Mouse (Mus musculus): ENCODE data around the gene Pcdh18.

Gene Pcdh18

DNA sequence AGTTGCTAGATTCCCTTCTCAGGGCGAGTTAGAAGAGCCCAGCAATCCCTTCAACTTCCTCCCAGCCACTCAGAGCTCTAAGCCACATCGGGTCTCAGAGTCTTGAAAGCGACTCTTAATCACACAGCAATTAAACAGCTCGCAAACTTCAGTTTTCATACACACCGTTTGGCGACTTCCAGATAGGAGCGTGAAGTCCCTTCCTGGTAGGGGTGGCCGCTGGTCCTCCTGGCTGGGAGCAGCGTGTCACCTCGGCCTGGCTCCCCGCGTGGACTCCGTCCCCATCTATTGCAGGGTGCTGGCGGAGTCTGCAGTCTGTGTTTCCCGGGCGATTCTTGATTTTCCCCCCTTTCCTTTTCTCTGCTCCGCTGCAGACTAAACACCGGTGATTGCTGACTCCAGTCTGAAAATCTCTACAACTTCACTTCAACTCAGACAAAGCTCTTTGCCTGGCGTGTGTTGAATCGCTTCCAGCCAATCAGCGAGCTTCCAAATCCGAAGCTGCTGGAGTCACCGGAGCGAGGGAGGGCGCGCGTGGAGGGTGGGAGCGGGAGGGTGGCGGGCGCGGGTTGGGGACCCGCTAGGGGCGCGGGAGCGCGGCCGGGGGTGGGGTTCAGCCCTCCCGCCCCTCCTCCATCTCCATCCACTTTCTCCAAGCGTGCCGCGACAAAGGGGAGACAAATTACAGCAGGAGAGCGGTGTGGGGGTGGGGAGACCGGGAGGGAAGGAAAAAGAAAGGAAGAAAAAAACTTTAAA is at the start of gene Pcdh18:
Gene Pcdh18, minus strand, starts transcription at position 456 of the 756 bp plus-strand sequence.
- no peak for DNase-seq (ENCODE audit: low spot score)

DNA sequence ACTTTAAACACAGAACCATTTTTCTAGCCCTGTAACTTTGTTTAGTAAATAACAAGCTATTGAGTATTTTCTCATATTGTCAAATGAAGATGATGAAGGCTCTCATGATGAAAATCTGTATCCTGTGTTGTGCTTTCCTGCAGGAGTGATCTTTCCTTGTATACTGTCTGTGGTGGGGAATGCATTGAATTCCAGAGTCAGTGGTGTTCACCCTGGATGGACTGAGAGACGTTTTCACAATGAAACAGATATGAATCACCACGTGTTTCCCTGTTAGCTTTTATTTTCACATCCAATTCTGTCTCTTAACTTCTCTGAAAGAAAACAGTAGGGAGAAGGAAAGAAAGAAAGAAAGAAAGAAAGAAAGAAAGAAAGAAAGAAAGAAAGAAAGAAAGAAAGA is 49.7 kb upstream of the Pcdh18 start:
- DNase-seq (ENCODE audit: low spot score), result no peak

DNA sequence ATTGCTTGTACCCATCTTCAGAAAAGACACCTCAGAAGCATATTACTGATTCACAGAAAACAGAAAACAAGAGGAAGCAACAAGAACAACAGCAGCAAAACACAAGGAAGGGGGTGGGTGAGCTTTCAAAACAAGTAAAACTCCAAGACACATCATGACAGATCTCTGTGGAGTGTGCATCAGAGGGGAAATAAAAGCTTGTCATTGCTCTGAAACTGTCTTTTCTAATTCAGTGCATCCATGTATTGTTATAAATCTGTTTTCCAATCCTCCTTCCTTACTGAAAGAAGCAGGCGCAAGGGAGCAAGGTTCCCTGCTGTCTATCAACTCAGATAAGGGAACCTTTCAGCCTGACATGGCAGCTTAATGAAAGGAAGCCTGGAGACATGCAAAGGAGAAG is 48.4 kb upstream of the Pcdh18 start:
- DNase-seq (ENCODE audit: low spot score), result no peak

DNA sequence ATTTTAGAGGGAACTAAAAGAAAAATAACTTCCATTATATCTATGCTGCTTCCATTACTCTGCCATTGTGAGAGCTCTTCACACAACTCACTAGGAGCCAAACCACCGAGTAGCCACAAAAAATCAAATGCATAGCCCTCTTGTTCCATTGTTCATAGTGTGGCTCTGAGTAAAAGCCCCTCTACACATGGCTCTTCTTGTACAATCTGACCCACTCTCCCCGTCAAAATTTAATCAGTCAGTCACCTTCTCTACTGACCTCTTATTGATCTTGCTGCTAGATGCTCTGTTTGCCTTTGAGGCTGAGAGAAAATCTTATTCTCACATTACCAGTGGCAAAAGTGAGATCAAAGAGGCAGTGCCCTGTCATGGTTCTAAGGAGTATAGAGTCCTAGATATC is 31.2 kb upstream of the Pcdh18 start:
- no peak for DNase-seq (ENCODE audit: low spot score)

DNA sequence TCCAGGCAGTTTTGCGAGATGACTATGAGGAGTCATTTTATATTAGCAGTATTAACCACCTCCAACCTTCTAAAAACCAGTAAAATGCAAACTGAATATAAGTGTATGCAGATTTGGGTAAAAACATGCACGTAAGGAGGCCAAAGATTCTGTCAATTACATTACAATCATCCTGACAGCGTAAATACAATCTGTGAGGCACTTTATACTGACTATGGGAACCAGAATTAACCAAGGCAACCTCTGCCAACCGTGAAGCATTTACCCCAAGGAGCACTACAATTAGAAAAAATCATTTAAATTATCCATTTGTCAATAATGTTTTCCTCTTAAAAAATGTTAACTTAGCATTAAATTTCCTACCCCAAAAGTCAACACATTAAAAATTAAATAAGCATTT is 30.6 kb upstream of the Pcdh18 start:
- no peak for DNase-seq (ENCODE audit: low spot score)

DNA sequence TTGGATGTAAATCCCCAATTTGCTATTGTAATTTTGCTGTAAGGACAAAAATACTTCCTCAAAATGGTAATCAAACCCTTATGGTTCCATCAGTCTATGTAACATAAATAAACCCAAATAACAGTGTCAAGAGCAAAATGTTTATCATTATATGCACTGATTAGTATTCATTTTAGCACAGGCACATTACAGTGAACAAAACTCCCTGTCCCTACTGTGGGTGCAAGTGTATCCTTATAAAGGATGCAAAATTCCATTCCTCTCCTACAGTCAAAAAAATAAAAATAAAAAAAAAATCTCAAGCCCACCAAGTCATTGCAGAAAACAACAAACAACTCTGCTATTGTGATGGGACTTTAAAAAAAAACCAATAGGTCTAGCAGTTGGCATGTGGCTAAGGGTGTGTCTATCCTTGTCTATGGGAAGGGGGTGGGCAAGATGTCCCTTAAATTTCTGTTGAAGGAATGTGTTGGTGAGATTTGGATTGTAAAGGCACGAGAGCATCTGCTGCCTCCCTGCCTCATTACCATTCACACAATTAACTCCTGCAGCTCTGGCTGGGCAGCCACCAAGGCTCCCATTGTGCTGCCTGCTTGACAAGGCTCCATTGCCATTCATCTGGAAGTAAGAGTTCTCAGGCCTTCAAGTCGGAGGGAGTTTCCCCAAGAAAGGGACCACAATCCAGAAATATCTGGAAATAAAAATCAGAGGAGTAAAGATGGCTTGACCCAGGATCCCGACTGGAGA is 12.0 kb upstream of the Pcdh18 start:
- DNase-seq (ENCODE audit: low spot score), result no peak

DNA sequence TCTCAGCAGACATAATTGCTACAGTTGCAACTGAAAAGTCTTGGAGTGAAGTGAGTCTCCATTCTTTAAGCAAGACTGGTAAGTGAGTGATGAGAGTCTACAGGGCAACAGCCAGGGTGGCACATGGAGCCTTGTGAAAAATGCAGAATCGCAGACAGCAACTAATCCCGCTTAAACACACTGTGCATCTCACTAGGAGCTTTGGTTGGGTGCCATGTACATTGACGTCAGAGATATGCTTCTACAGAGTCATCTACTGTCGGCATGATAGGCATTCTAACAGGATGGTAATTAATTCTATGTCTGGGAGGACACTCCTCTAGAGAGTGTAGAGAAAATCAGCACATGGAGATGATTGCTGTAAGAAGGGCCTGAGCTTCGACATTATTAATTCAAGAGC is 5.6 kb upstream of the Pcdh18 start:
- DNase-seq (ENCODE audit: low spot score), result no peak

DNA sequence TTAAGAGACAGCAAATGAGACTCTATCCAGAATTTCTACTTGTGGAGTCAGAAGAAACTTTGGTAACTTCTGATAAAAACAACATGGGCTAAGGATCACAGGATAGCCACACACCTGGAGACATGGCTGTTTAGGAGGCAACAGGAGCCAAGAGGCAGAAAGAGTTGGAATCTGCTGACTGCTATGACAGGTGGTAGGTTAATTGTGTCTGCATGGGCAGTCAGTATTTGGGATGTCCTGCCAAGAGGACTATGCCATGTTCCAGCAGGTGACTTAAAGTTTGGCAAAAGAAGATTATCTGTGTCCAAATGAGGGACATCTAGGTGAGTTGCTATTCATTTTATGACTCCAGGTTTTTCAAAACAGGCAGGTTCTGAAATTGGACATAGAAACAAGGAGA is 4.8 kb upstream of the Pcdh18 start:
- no peak for DNase-seq (ENCODE audit: low spot score)

DNA sequence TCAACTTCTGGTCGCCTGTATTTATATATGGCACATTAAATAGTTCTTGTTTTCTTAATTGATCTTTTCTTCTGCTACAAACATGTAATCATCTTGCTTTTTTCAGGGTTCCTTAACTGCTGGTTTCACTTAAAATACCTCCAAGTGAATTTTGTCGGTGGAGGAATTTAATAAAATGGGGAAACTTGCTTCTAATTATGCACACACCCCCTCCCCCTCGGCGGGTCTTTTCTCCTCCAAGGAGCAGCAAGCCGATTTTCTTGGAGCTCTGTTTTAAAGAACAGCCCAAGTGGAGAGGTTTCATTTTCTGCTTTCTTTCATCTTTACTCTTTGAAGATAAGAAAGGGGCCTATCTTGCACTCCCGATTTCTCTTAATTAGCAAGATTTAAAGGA is 498 bp upstream of the Pcdh18 start:
- no peak for DNase-seq (ENCODE audit: low spot score)

DNA sequence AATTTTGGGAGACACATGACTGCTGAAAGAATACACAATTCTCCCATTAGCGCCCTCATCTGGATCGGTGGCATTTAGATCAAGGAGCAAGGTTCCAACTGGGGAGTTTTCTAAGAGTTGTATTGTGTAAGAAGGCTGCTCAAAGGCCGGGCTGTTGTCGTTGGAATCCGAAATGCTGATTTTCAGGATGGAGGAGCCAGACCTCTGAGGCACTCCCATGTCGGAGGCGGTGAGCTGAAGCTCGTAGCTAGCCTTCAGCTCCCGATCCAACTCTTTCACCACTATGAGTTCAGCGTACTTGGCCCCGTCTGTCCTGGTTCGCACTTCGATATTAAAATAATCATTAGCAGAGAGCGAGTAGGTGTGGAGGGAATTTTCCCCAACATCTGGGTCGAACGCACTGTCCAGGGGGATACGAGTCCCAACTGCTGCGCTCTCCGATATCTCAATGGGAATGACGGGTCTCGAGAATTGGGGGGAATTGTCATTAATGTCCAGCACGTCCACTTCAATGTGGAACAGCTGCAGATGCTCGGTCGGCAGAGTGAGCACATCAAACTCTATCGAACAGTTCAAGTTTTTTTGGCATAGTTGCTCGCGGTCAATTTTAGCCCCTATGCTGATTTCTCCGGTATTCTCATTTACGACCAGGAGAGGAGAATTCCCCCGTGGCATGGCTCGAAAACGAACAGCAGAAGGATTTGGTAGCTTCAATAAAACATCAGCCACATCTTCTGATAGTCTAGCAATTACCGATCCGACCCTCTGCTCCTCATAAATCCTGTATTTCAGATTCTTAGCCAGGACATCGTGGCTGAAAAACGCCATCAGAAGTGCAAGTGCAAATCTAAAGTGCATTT is 909 bp downstream of the Pcdh18 start:
- DNase-seq (ENCODE audit: low spot score), result no peak

DNA sequence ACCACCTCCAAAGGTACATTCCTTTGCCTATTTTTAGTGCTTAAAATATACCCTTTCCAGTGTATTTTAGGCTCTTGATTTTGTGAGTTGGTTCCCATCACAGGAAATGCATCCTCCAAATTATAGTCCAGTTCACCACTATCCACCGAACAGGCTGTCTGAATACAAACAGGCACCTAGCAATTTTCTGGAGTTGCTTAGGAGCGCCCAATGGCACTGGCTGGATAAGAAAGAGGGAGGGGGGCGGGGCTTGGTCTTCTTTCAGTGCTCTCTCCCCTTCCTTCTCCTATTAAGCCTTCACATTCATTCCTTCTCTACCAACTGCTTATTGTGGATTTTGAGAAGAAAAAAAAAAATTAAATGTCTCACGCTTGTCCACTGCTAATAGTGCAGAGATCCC is 4.4 kb downstream of the Pcdh18 start:
- DNase-seq (ENCODE audit: low spot score), result no peak

DNA sequence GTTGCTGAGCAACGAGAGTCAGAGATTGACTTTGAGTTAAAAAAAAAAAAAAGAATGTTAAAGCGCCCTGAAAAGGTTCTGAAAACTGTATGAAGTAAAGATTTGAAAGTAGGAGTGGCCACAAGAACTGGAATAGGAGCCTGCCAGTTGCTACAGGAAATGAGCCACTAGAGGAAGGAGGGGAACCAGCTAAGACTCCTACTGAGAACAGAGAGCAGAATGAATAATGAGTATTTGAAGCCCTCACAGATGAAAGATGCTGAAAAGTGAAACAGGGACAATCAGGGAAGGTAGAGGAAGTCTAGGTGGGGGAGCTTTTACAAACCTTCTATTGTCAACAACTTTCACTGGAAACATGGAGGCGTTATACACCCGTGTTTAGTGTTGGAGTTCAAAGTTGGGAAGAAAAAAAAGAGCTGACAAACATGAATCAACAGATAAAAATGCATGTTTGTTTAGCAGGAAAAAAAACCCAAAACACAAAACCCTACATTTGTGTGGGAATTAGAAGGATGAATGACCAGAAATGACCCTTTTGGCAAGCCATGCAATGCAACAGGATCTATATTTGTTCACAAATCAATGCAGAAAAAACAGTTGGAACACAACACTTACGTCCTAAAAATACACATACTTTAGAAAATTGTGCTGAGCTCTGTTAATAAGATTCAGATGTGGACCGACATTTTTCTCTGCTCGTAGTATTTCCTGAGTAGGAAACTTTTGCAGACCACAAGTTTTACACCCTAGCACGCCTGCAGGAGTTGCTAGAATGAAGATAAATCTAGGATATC is 7.4 kb downstream of the Pcdh18 start:
- no peak for DNase-seq (ENCODE audit: low spot score)

DNA sequence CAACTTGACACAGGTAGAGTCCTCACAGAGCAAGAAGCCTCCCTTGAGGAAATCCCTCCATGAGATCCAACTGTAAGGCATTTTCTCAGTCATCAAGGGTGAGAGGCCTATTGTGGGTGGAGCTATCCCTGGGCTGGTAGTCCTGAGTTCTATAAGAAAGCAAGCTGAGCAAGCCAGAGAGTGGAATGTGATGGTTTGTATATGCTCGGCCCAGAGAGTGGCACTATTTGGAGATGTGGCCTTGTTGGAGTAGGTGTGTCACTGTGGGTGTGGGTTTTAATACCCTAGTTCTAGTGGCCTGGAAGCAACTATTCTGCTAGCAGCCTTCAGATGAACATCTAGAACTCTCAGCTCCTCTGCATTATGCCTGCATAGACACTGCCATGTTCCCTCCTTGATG is 9.1 kb downstream of the Pcdh18 start:
- no peak for DNase-seq (ENCODE audit: low spot score)

DNA sequence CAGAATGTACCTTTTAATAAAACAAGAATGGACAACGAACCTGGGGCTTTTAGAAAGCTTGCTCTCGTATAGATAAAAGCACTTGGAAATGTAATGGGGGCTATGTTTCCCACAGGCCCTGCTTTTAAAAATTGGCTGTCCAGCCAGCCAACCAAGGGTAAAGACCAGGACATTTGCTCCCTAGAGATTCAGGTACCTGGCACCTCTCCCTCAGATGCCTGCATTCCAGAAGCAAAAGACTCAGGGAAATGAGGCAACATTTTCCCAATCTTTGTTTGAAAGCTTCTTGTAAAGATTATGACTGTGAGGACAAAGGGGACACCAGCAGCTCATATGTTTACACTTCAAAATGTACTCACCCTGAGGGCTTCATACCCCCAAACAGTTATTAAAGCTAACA is 18.1 kb downstream of the Pcdh18 start:
- no peak for DNase-seq (ENCODE audit: low spot score)

DNA sequence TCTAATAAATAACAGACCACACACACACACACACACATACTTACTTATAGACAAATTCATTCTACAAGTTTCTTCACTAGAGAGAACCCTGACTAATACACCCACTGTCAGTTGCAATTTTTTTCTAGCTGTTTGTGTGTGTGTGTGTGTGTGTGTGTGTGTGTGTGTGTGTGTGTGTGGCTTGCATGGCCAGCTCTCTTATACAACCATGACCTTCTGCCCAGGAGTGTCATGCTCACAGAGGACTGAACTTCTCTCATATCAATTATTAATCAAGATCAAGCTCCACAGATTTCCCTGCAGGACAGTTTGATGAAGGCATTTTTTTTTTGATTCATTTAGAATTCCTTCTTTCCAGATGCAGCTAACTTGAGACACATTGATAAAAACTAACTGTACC is 18.6 kb downstream of the Pcdh18 start:
- no peak for DNase-seq (ENCODE audit: low spot score)

DNA sequence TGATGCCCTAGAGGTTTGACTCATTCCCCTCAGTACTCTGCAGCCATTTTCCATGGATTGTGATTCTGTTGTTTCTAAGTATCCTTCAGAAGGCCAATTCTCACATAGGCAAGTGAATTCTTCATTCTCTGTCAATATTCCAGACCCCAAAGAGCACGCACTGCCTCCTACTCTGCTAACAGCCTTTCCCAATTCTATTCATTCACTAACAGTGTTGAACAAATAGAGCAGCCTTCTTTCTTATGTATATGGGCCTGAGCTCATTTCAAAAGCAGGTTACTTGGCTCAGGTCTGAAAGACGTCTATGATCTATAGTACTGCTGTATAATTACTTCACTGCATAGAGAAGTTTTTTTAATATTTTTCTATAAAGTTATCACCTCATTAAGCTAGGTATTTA is 50.6 kb downstream of the Pcdh18 start:
- no peak for DNase-seq (ENCODE audit: low spot score)

DNA sequence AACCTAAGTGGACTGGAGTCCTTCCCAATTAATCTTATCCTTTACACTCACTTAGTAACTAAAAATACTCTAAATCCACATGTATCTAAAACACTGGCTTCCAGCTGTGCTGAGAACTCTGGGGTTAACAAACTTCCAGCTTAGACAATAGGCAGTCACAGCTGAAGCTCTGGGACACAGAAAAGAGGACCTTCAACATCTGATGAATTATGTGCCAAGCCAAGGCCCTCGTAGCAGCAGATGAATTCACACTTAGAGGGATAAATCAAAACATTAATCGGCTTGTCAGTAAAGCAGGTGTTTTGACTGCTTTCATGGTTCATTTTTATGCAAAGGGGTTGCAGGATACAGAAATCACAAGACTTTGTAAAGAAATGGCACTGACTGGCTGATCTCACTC is 57.2 kb downstream of the Pcdh18 start:
- no peak for DNase-seq (ENCODE audit: low spot score)
